Mouse (Mus musculus) hindbrain, embryonic 11.5 days (tissue): ENCODE data around the gene AC124502.3. TPM values are rescaled to one million over a fixed set of nuclear protein-coding genes. Genes with fewer than 3 reads are reported as not detected.

Source experiments
- ATAC-seq: fragments of 200-750 bp; cut with Nextera tagmentation; 2 replicates; pipeline ENCODE4 v1.8.0; 2017; ENCODE audit warnings: mild to moderate bottlenecking, moderate TSS enrichment, moderate library complexity; ENCODE audit not compliant: low FRiP score
- DNase-seq: peaks from one replicate; pipeline ENCODE4 v3.0.0-alpha.2; 2015; ENCODE audit warnings: low spot score
- H3K27ac ChIP-seq: fragments of 300-500 bp; sonication (generic); 2 replicates; pipeline ENCODE4 v1.5.1; 2014; ENCODE audit warnings: mild to moderate bottlenecking, low read depth, low read length
- H3K27me3 ChIP-seq: fragments of 300-500 bp; sonication (generic); 2 replicates; pipeline ENCODE4 v1.6.1; 2014; ENCODE audit warnings: mild to moderate bottlenecking, low read length, moderate library complexity, mixed read lengths; ENCODE audit not compliant: control insufficient read depth, insufficient read depth
- H3K36me3 ChIP-seq: fragments of 300-500 bp; sonication (generic); 2 replicates; pipeline ENCODE4 v1.6.1; 2014; ENCODE audit warnings: mild to moderate bottlenecking, low read length, moderate library complexity, mixed read lengths; ENCODE audit not compliant: control insufficient read depth, insufficient read depth
- H3K4me1 ChIP-seq: fragments of 300-500 bp; sonication (generic); replicated peaks from 2 replicates; pipeline ENCODE4 v1.6.1; 2014; ENCODE audit warnings: low read length, mixed read lengths; ENCODE audit not compliant: control insufficient read depth, insufficient read depth
- H3K4me2 ChIP-seq: fragments of 300-500 bp; sonication (generic); replicated peaks from 2 replicates; pipeline ENCODE4 v1.6.1; 2014; ENCODE audit warnings: mild to moderate bottlenecking, low read depth, low read length
- H3K4me3 ChIP-seq: fragments of 300-500 bp; sonication (generic); 2 replicates; pipeline ENCODE4 v1.5.1; 2014; ENCODE audit warnings: low read depth, low read length
- H3K9ac ChIP-seq: fragments of 300-500 bp; sonication (generic); 2 replicates; pipeline ENCODE4 v1.6.1; 2014; ENCODE audit warnings: low read depth, low read length
- H3K9me3 ChIP-seq: fragments of 300-500 bp; sonication (generic); 2 replicates; pipeline ENCODE4 v1.6.1; 2016; ENCODE audit warnings: low read length; ENCODE audit not compliant: control insufficient read depth
- WGBS: fragments of 180-500 bp; shearing (Covaris S2); extraction: QIAGEN DNeasy Blood & Tissue Kit; methylation state at CpG from one replicate; pipeline ENCODE4 v1.1.7; 2014; 5-methylcytosine and 5-hydroxymethylcytosine counted together
- polyA plus RNA-seq: library from polyadenylated mRNA; unstranded; fragments of >200 nt; fragmentation: Nextera tagmentation; extraction: Ambion mirVana; gene quantifications from 2 replicates; pipeline ENCODE4 v1.2.1, GENCODE M21; 2014

AC124502.3 gene
- polyA plus RNA-seq, 1 experiment from 2014 or later: 2.3 TPM

GRCm38 (mm10) chr19:5017611-5018010 is 21.1 kb upstream of the AC124502.3 start:
- 84% methylated on average over 4 of the region's 4 CpGs for WGBS
- Histone ChIP-seq H3K9ac (no peak overlapping the region), H3K4me1 (no peaks in the 10 kb centered on the region), H3K4me2 (no peak overlapping the region), H3K9me3 (no peaks in the 10 kb centered on the region), H3K27ac (no peak overlapping the region), H3K36me3 (no peaks in the 10 kb centered on the region), H3K27me3 (no peaks in the 10 kb centered on the region), H3K4me3 (no peak overlapping the region)
- no peak for ATAC-seq
- no peak for DNase-seq

- H3K27me3 ChIP-seq: no peaks in the 10 kb centered on the region
- no peak overlapping the region for H3K4me3 ChIP-seq
- H3K9me3 ChIP-seq: no peaks in the 10 kb centered on the region
- ATAC-seq (no peak), DNase-seq (no peak)
- H3K9ac ChIP-seq: no peak overlapping the region
- H3K27ac ChIP-seq: no peak overlapping the region
- H3K36me3 ChIP-seq: no peaks in the 10 kb centered on the region
- H3K4me2 ChIP-seq: no peak overlapping the region
- H3K4me1 ChIP-seq: no peaks in the 10 kb centered on the region
- 86% methylated on average over 3 of the region's 3 CpGs for WGBS
Observed at GRCm38 (mm10) chr19:5018191-5018590, 20.5 kb upstream of the AC124502.3 start.

GRCm38 (mm10) chr19:5021416-5021815 is 17.3 kb upstream of the AC124502.3 start:
- Histone ChIP-seq H3K9ac (no peak overlapping the region), H3K4me2 (no peak overlapping the region), H3K4me3 (no peak overlapping the region), H3K27me3 (no peaks in the 10 kb centered on the region), H3K27ac (no peak overlapping the region), H3K36me3 (no peaks in the 10 kb centered on the region), H3K9me3 (no peaks in the 10 kb centered on the region), H3K4me1 (no peaks in the 10 kb centered on the region)
- DNase-seq (no peak), ATAC-seq (no peak)
- WGBS: 87% methylated on average over 2 of the region's 2 CpGs

- Histone ChIP-seq H3K4me2 (peak within 1 kb of the TSS; percentile 74), H3K9ac (peak within 1 kb of the TSS; percentile 74), H3K4me1 (no peaks in the 10 kb centered on the region), H3K9me3 (no peaks in the 10 kb centered on the region), H3K36me3 (no peaks in the 10 kb centered on the region), H3K4me3 (peak within 1 kb of the TSS; percentile 53), H3K27me3 (no peaks in the 10 kb centered on the region), H3K27ac (peak within 1 kb of the TSS; percentile 80)
- DNase-seq: peak; percentile 93
- WGBS: under 1% methylated on average over 62 of the region's 62 CpGs
- peak; percentile 96 for ATAC-seq
Observed at GRCm38 (mm10) chr19:5023621-5024479, 14.8 kb upstream of the AC124502.3 start, which contains the start of gene Slc29a2. Gene Slc29a2, plus strand, starts transcription at chr19:5023860.

- Histone ChIP-seq H3K4me3 (no peak overlapping the region), H3K4me2 (no peak overlapping the region), H3K9ac (no peak overlapping the region), H3K4me1 (no peaks in the 10 kb centered on the region), H3K36me3 (no peaks in the 10 kb centered on the region), H3K27me3 (no peaks in the 10 kb centered on the region), H3K9me3 (no peaks in the 10 kb centered on the region), H3K27ac (no peak overlapping the region)
- ATAC-seq (no peak), DNase-seq (no peak)
- WGBS: 90% methylated on average over 8 of the region's 8 CpGs
Observed at GRCm38 (mm10) chr19:5026111-5026510, 12.6 kb upstream of the AC124502.3 start.

- H3K9ac ChIP-seq: no peak overlapping the region
- no peaks in the 10 kb centered on the region for H3K4me1 ChIP-seq
- no peak overlapping the region for H3K4me3 ChIP-seq
- DNase-seq: no peak
- H3K36me3 ChIP-seq: no peaks in the 10 kb centered on the region
- 83% methylated on average over 3 of the region's 3 CpGs for WGBS
- no peak overlapping the region for H3K4me2 ChIP-seq
- H3K9me3 ChIP-seq: no peaks in the 10 kb centered on the region
- H3K27me3 ChIP-seq: no peaks in the 10 kb centered on the region
- no peak for ATAC-seq
- H3K27ac ChIP-seq: no peak overlapping the region
Observed at GRCm38 (mm10) chr19:5032686-5033085, 6.0 kb upstream of the AC124502.3 start.

GRCm38 (mm10) chr19:5036577-5036976 is 2.1 kb upstream of the AC124502.3 start:
- Histone ChIP-seq H3K27me3 (no peaks in the 10 kb centered on the region), H3K36me3 (no peaks in the 10 kb centered on the region), H3K9ac (no peak overlapping the region), H3K27ac (no peak overlapping the region), H3K9me3 (no peaks in the 10 kb centered on the region), H3K4me3 (no peak overlapping the region), H3K4me1 (peaks cover 3% of the 10 kb centered on the region; the same call in 1 of the 2 replicates), H3K4me2 (no peak overlapping the region)
- DNase-seq (no peak), ATAC-seq (no peak)
- 71% methylated on average over 4 of the region's 4 CpGs for WGBS

GRCm38 (mm10) chr19:5037678-5038571 is 766 bp upstream of the AC124502.3 start:
- ATAC-seq (peak; percentile 63), DNase-seq (peak; percentile 93)
- H3K27me3 ChIP-seq: no peaks in the 10 kb centered on the region
- H3K27ac ChIP-seq: peak overlapping the region; percentile 73
- H3K4me2 ChIP-seq: peak overlapping the region; percentile 99
- H3K36me3 ChIP-seq: no peaks in the 10 kb centered on the region
- 5% methylated on average over 32 of the region's 32 CpGs for WGBS
- H3K9me3 ChIP-seq: no peaks in the 10 kb centered on the region
- peak overlapping the region; percentile 89 for H3K9ac ChIP-seq
- H3K4me1 ChIP-seq: peaks cover 3% of the 10 kb centered on the region; the same call in 1 of the 2 replicates
- H3K4me3 ChIP-seq: peak overlapping the region; percentile 78
